Mouse (Mus musculus) gastrocnemius, postnatal 14 days (tissue): Measurements from ENCODE around the gene Nat9. TPM values are rescaled to one million over a fixed set of nuclear protein-coding genes. Genes with fewer than 3 reads are reported as not detected.
A peak's percentile ranks its signal among the peaks of the same experiment; 100 is the strongest.

Experiments
- DNase-seq: peaks from one replicate; pipeline ENCODE4 v3.0.0; 2021; ENCODE audit warnings: mixed read lengths
- intact Hi-C: fragments of 180-260 bp; cut with DNase I; formaldehyde crosslinking; loops from one replicate; pipeline ENCODE4 v1.15.1; 2025; ENCODE audit warnings: low total_unique reads
- total RNA-seq, 2 experiments: library from RNA; stranded (reverse); gene quantifications; 2 replicates each; pipeline ENCODE4 v1.2.3; 2021

The Nat9 gene
- total RNA-seq, 2 experiments from 2014 or later = 13.1 to 14.0 TPM

GRCm38 (mm10) chr11:115219263-115219662 lies 31.6 kb upstream of the Nat9 start:
- no peak for DNase-seq
- intact Hi-C loops = no loop called here

- no peak for DNase-seq
- intact Hi-C loops = no loop called here
Measured at GRCm38 (mm10) chr11:115217439-115218410, 30.1 kb upstream of the Nat9 start.

GRCm38 (mm10) chr11:115215123-115215522 lies 27.5 kb upstream of the Nat9 start:
- DNase-seq = no peak
- intact Hi-C loops = no loop called here

DNA sequence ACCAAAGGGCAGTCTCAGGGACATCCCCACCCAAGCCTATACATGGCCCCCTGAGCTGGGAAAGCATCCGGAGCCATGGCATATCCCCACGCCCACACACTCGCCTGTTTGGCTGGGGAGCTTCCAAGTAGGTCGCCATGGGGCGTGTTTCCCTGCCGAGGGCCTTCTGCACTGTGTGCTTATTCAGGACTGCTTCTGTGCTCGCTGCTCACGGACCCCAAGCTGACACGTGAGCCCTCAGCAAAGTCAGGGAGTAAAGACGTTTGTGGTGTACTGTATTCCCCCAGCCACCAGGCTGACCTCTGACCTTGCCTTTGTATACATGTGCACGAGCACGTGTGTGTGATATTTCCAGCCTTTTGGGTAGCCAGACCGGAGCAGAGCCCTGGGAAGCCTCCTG lies 24.5 kb upstream of the Nat9 start:
- intact Hi-C loops = no loop called here
- DNase-seq = no peak

GRCm38 (mm10) chr11:115209958-115210357 lies 22.3 kb upstream of the Nat9 start:
- intact Hi-C loops = no loop called here
- no peak for DNase-seq

DNA sequence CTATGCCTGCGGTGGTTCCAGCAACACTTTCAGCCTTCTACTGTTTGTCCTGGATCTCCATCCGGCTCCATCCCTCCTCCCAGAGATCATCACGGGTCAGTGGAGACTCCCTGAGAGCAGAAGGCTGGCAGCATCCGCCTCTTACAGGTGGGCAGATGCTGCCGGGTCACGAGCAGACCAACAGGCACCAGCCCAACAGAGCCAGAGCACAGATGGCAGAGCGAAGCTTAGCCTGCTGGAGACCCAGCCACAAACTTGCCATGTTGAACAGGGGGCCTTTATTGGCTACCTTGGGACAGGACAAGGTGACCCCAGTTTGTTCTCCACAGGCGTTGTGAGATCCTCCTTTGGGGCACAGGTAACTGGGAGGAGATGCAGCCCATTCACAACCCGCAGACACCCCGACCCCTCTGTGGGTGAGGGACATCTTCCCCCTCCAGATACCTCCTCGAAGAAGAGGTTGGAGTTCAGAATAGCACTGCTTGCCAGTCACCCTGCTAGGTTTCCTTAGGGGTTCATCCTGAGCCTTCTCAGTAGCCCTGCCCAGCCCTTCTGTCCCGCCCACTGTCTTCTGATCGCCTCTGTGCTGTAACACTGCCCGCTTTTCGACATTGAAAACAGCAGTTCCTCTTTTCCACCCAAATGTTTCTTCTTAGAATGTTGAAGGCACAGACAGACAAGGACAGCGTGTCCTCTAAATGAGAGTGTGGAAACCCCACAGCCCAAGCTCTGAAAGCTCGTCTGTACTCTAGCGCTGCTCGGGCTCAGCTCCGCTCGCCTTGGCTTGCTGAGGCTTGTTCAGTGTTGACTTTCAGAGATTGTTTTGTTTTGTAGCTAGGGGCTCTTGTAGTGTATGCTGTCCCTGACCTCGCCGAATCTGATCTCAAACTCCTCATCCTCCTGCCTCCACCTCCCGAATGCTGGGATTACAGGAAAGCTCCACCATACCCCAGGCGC lies 21.4 kb upstream of the Nat9 start:
- intact Hi-C loops = no loop called here
- DNase-seq = no peak

- intact Hi-C loops = no loop called here
Measured at GRCm38 (mm10) chr11:115208126-115208525, 20.5 kb upstream of the Nat9 start.

DNA sequence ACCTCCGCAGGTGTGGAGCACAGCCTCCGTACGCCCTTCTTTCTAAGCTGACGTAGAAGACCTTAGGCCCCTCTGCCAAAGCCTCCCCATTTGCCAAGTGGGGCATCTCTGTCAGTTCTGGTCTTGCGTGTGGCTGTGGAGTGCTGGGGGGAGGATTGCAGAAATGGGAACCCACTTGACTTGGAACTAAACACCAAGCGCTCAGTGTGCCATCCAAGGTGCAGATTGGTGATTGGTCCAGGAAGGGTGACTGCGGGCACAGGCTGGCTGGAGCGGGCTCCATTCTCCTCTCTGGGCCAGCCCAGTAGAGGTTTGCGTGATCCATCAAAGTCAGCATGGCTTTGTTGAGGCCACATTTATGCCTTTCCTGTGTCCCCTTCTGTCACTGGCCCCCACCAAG lies 15.1 kb upstream of the Nat9 start:
- intact Hi-C loops = loop anchor here (2.0 kb wide), 1 partner anchor 68 kb away; no protein-coding TSS in a partner anchor
- no peak for DNase-seq

More at GRCm38 (mm10) chr11:115208126-115208525, 20.5 kb upstream of the Nat9 start:
- DNase-seq = no peak

GRCm38 (mm10) chr11:115202316-115202715 lies 14.7 kb upstream of the Nat9 start:
- intact Hi-C loops = loop anchor here (2.0 kb wide), 1 partner anchor 68 kb away; no protein-coding TSS in a partner anchor
- DNase-seq = peak; percentile 80

DNA sequence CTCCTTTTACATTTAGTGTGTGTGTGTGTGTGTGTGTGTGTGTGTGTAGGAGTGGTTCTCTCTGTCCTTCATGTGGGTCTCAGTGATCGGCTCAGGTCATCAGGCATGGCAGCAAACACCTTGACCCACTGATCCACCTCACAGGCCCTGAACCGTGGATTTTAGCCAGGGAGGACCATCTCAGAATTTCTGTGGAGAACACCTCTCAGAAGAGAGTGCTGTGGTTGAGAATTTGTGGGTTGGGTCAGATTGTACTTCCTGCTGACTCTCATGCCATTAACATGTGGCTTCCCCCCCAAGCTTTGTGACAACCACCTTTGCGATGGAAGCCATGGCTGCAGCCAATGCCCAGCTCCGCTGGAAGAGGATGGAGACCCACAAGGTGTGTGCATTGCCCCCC lies 12.9 kb upstream of the Nat9 start:
- DNase-seq = no peak
- intact Hi-C loops = no loop called here

- DNase-seq = no peak
- intact Hi-C loops = no loop called here
Measured at GRCm38 (mm10) chr11:115198932-115199384, 11.3 kb upstream of the Nat9 start.

- no peak for DNase-seq
- intact Hi-C loops = no loop called here
Measured at GRCm38 (mm10) chr11:115197558-115197957, 9.9 kb upstream of the Nat9 start.

- no peak for DNase-seq
- intact Hi-C loops = no loop called here
Measured at GRCm38 (mm10) chr11:115195933-115196332, 8.3 kb upstream of the Nat9 start.

- no peak for DNase-seq
- intact Hi-C loops = no loop called here
Measured at GRCm38 (mm10) chr11:115194693-115195092, 7.0 kb upstream of the Nat9 start.

GRCm38 (mm10) chr11:115192180-115192579 lies 4.5 kb upstream of the Nat9 start:
- peak; percentile 47 for DNase-seq
- intact Hi-C loops = no loop called here

DNA sequence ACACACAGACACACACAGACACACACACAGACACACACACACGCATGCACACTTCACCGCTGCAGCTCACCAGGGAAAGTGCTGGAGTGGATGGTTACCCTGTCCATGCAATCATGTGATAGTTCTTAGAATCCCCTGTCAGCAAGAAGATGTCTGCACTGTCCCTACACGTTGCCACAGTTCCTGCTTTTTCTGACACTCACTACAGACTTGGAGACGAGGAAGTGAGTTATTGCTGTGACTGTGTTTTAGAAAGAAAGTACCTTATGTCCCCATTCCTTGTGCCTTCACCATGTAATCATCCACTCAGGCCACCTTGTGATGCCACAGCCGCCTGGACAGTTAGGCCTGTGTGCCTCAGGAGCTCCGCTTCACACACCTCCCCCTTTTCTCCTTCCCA lies 1.6 kb upstream of the Nat9 start:
- DNase-seq = no peak
- intact Hi-C loops = no loop called here

- DNase-seq = no peak
- intact Hi-C loops = no loop called here
Measured at GRCm38 (mm10) chr11:115188539-115189231, 1.0 kb upstream of the Nat9 start.

GRCm38 (mm10) chr11:115187224-115187639 lies 427 bp downstream of the Nat9 start, which contains the start of gene Tmem104:
Gene Tmem104 (plus strand): TSS chr11:115187487.
- intact Hi-C loops = no loop called here
- peak; percentile 100 for DNase-seq

- no peak for DNase-seq
- intact Hi-C loops = no loop called here
Measured at GRCm38 (mm10) chr11:115184973-115185372, 2.7 kb downstream of the Nat9 start.
